Mouse (Mus musculus): ENCODE measurements around the gene Arl5b.

GRCm38 (mm10) chr2:15064380-15065269, 15.4 kb downstream of the Arl5b start:
- TF ChIP-seq CTCF (IDR thresholded peaks at IDR 0.05; ENCODE audit: low read depth) (no peak), EP300 (optimal IDR thresholded peaks at IDR 0.05) (no peak)
